Mouse (Mus musculus) hindbrain, postnatal 0 days (tissue): ENCODE data around the gene Fcf1. TPM values are rescaled to one million over a fixed set of nuclear protein-coding genes. Genes with fewer than 3 reads are reported as not detected.
A peak's percentile ranks its signal among the peaks of the same experiment; 100 is the strongest.

Source experiments
- ATAC-seq: fragments of 200-750 bp; cut with Nextera tagmentation; 2 replicates; pipeline ENCODE4 v1.8.0; 2017; ENCODE audit warnings: mild to moderate bottlenecking, moderate TSS enrichment, moderate library complexity
- DNase-seq: peaks from one replicate; pipeline ENCODE4 v3.0.0-alpha.2; 2015; ENCODE audit warnings: low spot score
- H3K27ac ChIP-seq: fragments of 300-500 bp; sonication (generic); 2 replicates; pipeline ENCODE4 v1.5.1; 2014; ENCODE audit warnings: mild to moderate bottlenecking
- H3K27me3 ChIP-seq: fragments of 300-500 bp; sonication (generic); 2 replicates; pipeline ENCODE4 v1.6.1; 2014; ENCODE audit warnings: low read length, mixed read lengths; ENCODE audit not compliant: insufficient read depth
- H3K36me3 ChIP-seq: fragments of 300-500 bp; sonication (generic); 2 replicates; pipeline ENCODE4 v1.6.1; 2014; ENCODE audit warnings: low read length, mixed read lengths; ENCODE audit not compliant: insufficient read depth
- H3K4me1 ChIP-seq: fragments of 300-500 bp; sonication (generic); 2 replicates; pipeline ENCODE4 v1.6.1; 2014; ENCODE audit warnings: antibody characterized with exemption, low read length, mixed read lengths; ENCODE audit not compliant: insufficient read depth
- H3K4me2 ChIP-seq: fragments of 300-500 bp; sonication (generic); 2 replicates; pipeline ENCODE4 v1.6.1; 2014; ENCODE audit warnings: low read depth, mild to moderate bottlenecking, low read length, moderate library complexity, mixed read lengths
- H3K4me3 ChIP-seq: fragments of 300-500 bp; sonication (generic); 2 replicates; pipeline ENCODE4 v1.5.1; 2014; ENCODE audit warnings: low read length
- H3K9ac ChIP-seq: fragments of 300-500 bp; sonication (generic); replicated peaks from 2 replicates; pipeline ENCODE4 v1.6.1; 2014; ENCODE audit warnings: mild to moderate bottlenecking, low read length, moderate library complexity, mixed read lengths
- H3K9me3 ChIP-seq: fragments of 300-500 bp; sonication (generic); 2 replicates; pipeline ENCODE4 v1.6.1; 2016; ENCODE audit warnings: low read length, mixed read lengths
- CTCF ChIP-seq: IDR thresholded peaks from 2 replicates; pipeline ENCODE4 v1.5.1; 2016; ENCODE audit warnings: antibody characterized with exemption, control low read depth, low read depth
- WGBS: fragments of 180-500 bp; shearing (Covaris S2); extraction: QIAGEN DNeasy Blood & Tissue Kit; methylation state at CpG from one replicate; pipeline ENCODE4 v1.1.7; 2014; 5-methylcytosine and 5-hydroxymethylcytosine counted together
- polyA plus RNA-seq: library from polyadenylated mRNA; unstranded; fragments of >200 nt; fragmentation: Nextera tagmentation; extraction: Ambion mirVana; gene quantifications from 2 replicates; pipeline ENCODE4 v1.2.1, GENCODE M21; 2015
- total RNA-seq: library from RNA; depleted of rRNA; stranded (reverse); fragments of >200 nt; gene quantifications from 2 replicates; pipeline ENCODE4 v1.2.3, GENCODE M21; 2014

Gene Fcf1
- total and polyA plus RNA-seq, 2 experiments from 2014 or later: 31.3 to 69.7 TPM

DNA sequence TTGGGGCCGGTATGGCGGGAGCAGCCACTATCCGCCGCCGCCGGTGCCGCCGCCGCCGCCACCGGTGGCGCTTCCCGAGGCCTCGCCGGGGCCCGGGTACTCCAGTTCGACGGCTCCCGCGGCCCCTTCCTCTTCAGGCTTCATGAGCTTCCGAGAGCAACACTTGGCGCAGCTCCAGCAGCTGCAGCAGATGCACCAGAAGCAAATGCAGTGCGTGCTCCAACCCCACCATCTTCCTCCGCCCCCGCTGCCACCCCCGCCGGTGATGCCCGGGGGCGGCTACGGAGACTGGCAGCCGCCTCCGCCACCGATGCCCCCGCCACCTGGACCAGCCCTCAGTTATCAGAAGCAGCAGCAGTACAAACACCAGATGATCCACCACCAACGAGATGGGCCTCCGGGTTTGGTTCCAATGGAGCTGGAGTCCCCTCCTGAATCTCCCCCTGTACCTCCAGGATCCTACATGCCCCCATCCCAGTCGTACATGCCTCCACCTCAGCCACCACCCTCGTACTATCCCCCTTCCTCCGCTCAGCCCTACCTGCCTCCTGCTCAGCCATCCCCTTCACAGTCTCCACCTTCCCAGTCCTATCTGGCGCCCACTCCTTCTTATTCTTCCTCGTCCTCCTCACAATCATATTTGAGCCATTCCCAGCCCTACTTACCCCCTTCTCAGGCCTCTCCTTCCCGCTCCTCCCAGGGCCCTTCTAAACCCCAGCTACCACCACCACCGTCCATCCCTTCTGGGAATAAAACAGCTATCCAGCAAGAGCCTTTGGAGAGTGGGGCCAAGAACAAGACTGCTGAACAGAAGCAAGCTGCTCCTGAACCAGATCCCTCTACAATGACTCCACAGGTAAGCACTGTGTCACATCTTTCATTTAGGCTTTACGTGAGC is 26.1 kb downstream of the Fcf1 start:
- Histone ChIP-seq H3K27me3 (no peaks in the 10 kb centered on the region), H3K4me1 (peaks cover 17% of the 10 kb centered on the region), H3K9me3 (no peaks in the 10 kb centered on the region), H3K9ac (peak overlapping the region; percentile 99), H3K27ac (peak overlapping the region; percentile 93), H3K4me2 (peak overlapping the region; percentile 87), H3K36me3 (0 out of 2 replicates have a peak, but pooled peaks cover 4% of the 10 kb centered on the region), H3K4me3 (peak overlapping the region; percentile 95)
- DNase-seq: peak; percentile 78
- peak; percentile 60 for ATAC-seq
- TF ChIP-seq CTCF: no peak
- under 1% methylated on average over 44 of the region's 44 CpGs for WGBS

DNA sequence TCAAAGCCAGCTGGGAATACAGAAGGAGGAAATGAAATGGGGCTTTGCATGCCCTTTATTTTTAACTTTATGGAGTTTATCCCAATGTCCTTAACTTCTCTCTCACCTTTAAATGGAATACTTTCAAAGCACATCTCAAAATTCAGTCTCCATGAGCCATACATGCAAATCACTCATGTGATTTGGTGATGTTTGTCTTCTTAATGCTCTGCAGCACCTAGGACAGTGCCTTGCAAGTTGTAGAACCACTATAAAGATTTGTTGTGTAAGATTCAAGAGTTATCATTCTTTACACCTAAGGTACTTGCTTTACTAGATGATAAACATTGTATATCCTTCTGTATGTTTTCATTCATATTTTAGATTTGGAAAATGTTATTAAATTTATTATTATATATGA is 28.4 kb downstream of the Fcf1 start:
- no peaks in the 10 kb centered on the region for H3K27me3 ChIP-seq
- H3K36me3 ChIP-seq: 0 out of 2 replicates have a peak, but pooled peaks cover 4% of the 10 kb centered on the region
- no peak overlapping the region for H3K27ac ChIP-seq
- H3K9me3 ChIP-seq: no peaks in the 10 kb centered on the region
- no peak for DNase-seq
- H3K4me1 ChIP-seq: peaks cover 17% of the 10 kb centered on the region
- 0 out of 2 replicates have a peak overlapping the region, but pooled peaks have one; percentile 17 for H3K9ac ChIP-seq
- no peak for ATAC-seq
- no peak for TF ChIP-seq CTCF
- peak overlapping the region; percentile 95 for H3K4me3 ChIP-seq
- H3K4me2 ChIP-seq: peak overlapping the region; percentile 87

DNA sequence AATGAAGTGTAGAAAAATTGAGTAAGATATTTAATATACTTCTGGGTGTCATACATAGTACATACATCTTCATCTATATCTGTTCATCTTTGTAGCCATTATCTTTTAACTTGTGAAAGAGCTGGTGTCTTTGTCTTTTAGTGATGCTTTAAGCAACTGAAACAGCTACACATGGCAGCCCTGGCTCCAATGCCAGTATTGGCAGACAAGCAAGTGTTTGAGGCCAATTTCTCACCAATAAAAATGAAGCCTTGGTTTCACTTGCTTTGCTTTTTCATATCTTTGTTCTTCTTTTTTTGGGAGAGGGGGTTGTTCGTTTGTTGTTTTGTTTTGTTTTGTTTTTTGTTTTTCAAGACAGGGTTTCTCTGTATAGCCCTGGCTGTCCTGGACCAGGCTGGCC is 35.5 kb downstream of the Fcf1 start:
- TF ChIP-seq CTCF: no peak
- no peak for DNase-seq
- 67% methylated on average over 1 of the region's 1 CpGs for WGBS

DNA sequence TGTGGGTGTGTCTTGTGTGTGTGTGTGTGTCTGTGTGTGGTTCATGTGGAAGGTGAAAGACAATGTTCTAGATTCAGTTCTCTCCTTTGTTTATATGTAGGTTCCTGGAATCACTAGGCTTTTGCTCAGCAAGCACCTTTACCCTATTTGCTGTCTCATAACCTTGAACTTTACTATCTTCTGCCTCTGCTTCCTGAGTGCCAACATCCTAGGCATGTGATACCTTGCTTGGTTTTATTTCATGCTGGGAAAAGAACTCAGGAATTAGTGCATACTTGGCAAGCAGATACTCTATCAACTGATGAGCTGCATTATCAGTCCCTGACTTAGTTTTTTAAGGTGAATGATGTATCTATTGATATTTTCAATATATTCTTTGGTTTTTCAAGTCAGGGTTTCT is 36.3 kb downstream of the Fcf1 start:
- H3K4me3 ChIP-seq: no peak overlapping the region
- H3K9me3 ChIP-seq: no peaks in the 10 kb centered on the region
- H3K27ac ChIP-seq: no peak overlapping the region
- no peak for TF ChIP-seq CTCF
- H3K36me3 ChIP-seq: no peaks in the 10 kb centered on the region
- ATAC-seq (no peak), DNase-seq (no peak)
- no peaks in the 10 kb centered on the region for H3K27me3 ChIP-seq
- no peak overlapping the region for H3K9ac ChIP-seq
- no peak overlapping the region for H3K4me2 ChIP-seq
- H3K4me1 ChIP-seq: no peaks in the 10 kb centered on the region

More for the DNA sequence above, 35.5 kb downstream of the Fcf1 start:
- ATAC-seq: no peak
- H3K9ac ChIP-seq: no peak overlapping the region
- no peak overlapping the region for H3K27ac ChIP-seq
- H3K9me3 ChIP-seq: no peaks in the 10 kb centered on the region
- no peak overlapping the region for H3K4me2 ChIP-seq
- no peak overlapping the region for H3K4me3 ChIP-seq
- no peaks in the 10 kb centered on the region for H3K27me3 ChIP-seq
- H3K4me1 ChIP-seq: no peaks in the 10 kb centered on the region
- no peaks in the 10 kb centered on the region for H3K36me3 ChIP-seq

DNA sequence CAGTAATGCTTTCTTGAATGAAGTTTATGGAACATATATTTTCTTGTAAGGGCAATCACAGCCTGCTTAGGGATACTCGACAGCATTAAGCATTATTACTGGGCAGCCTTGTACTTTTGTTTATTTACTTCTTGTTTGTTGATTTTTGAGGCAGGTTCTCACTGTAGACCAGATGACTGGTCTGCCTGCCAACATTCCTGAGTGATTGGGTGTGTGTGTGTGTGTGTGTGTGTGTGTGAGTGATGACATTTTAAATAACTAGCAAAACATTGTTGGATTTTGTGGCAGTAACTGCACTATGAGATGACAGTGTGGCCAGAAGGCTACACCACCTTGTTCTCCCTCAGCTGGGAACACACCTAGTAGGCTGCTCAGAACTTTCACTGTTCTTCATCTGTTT is 39.1 kb downstream of the Fcf1 start:
- H3K27me3 ChIP-seq: no peaks in the 10 kb centered on the region
- DNase-seq (no peak), ATAC-seq (no peak)
- H3K27ac ChIP-seq: no peak overlapping the region
- H3K36me3 ChIP-seq: peaks cover 21% of the 10 kb centered on the region
- WGBS: 90% methylated on average over 1 of the region's 1 CpGs
- H3K4me3 ChIP-seq: no peak overlapping the region
- no peak overlapping the region for H3K9ac ChIP-seq
- no peak for TF ChIP-seq CTCF
- H3K9me3 ChIP-seq: no peaks in the 10 kb centered on the region
- no peaks in the 10 kb centered on the region for H3K4me1 ChIP-seq
- no peak overlapping the region for H3K4me2 ChIP-seq

DNA sequence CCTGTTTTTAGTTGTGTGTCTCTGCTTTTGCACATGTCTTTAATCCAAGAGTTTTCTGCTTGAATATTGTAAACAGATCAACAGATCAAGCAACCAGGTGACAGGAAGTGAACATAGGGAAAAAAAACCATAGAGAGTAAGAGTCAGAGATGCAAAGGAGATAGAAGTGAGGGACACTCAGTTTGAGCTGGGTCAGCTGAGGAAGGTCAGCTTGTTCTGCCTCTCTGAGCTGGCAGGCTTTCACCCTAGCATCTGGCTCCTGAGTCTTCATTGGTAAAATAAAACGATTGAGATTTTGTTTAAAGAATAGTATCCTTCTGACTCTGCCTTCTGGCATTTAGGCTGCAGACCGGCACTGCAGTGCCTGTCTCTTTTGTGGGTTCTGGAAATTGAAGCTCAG is 39.8 kb downstream of the Fcf1 start:
- ATAC-seq (no peak), DNase-seq (no peak)
- no peaks in the 10 kb centered on the region for H3K9me3 ChIP-seq
- H3K9ac ChIP-seq: no peak overlapping the region
- no peak for TF ChIP-seq CTCF
- no peak overlapping the region for H3K4me2 ChIP-seq
- no peak overlapping the region for H3K27ac ChIP-seq
- H3K27me3 ChIP-seq: no peaks in the 10 kb centered on the region
- no peaks in the 10 kb centered on the region for H3K4me1 ChIP-seq
- H3K4me3 ChIP-seq: no peak overlapping the region
- 85% methylated on average over 2 of the region's 2 CpGs for WGBS
- peaks cover 28% of the 10 kb centered on the region for H3K36me3 ChIP-seq

DNA sequence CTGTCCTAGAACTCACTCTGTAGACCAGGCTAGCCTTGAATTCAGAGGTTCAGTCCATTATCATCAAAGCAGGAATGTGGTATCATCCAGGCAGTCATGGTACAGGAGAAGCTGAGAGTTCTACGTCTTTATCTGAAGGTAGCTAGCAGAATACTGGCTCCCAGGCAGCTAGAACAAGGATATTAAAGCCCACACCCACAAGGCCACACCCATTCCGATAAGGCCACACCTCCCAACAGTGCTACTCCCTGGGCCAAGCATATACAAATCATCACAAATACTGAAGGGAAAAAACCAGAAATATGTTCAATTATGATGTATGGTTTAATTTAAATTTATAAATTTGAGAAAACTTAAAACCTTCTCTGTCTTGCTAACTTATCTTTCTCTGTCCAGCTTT is 41.5 kb downstream of the Fcf1 start:
- TF ChIP-seq CTCF: no peak
- Histone ChIP-seq H3K9me3 (no peaks in the 10 kb centered on the region), H3K36me3 (peaks cover 33% of the 10 kb centered on the region), H3K27ac (no peak overlapping the region), H3K27me3 (no peaks in the 10 kb centered on the region), H3K4me2 (no peak overlapping the region), H3K4me1 (no peaks in the 10 kb centered on the region), H3K9ac (no peak overlapping the region), H3K4me3 (no peak overlapping the region)
- DNase-seq (no peak), ATAC-seq (no peak)
- 96% methylated on average over 2 of the region's 2 CpGs for WGBS
